Mouse (Mus musculus) hindbrain, embryonic 10.5 days (tissue): ENCODE measurements at regions not wholly inside any gene's neighbourhood (a gene's known extent, or its start where the extent isn't known, plus 50 kb on each side); places are given as distances from the start of the nearest gene placed in this dataset.

Experiments used
- DNase-seq: peaks from one replicate; pipeline ENCODE4 v3.0.0-alpha.2; 2017; ENCODE audit warnings: low spot score
- H3K27ac ChIP-seq: fragments of 300-500 bp; sonication (generic); 2 replicates; pipeline ENCODE4 v1.5.1; 2016; ENCODE audit warnings: mild to moderate bottlenecking, moderate library complexity
- H3K27me3 ChIP-seq: fragments of 300-500 bp; sonication (generic); 2 replicates; pipeline ENCODE4 v1.6.1; 2016; ENCODE audit warnings: mild to moderate bottlenecking; ENCODE audit not compliant: poor library complexity, insufficient read depth, severe bottlenecking
- H3K36me3 ChIP-seq: fragments of 300-500 bp; sonication (generic); 2 replicates; pipeline ENCODE4 v1.6.1; 2016; ENCODE audit warnings: mild to moderate bottlenecking, moderate library complexity
- H3K4me1 ChIP-seq: fragments of 300-500 bp; sonication (generic); replicated peaks from 2 replicates; pipeline ENCODE4 v1.6.1; 2016; ENCODE audit warnings: mild to moderate bottlenecking
- H3K4me3 ChIP-seq: fragments of 300-500 bp; sonication (generic); 2 replicates; pipeline ENCODE4 v1.5.1; 2016; ENCODE audit warnings: mild to moderate bottlenecking, moderate library complexity
- H3K9me3 ChIP-seq: fragments of 300-500 bp; sonication (generic); 2 replicates; pipeline ENCODE4 v1.6.1; 2016; ENCODE audit warnings: mild to moderate bottlenecking, moderate library complexity
- WGBS: fragments of 180-500 bp; shearing (Covaris S2); methylation state at CpG from one replicate; pipeline ENCODE4 v1.1.7; 2016; 5-methylcytosine and 5-hydroxymethylcytosine counted together

GRCm38 (mm10) chr12:79967491-79968255 is 145.1 kb downstream of the Zfp36l1 start:
- Histone ChIP-seq H3K36me3 (no peaks in the 10 kb centered on the region), H3K27ac (peak overlapping the region; percentile 60), H3K27me3 (peaks cover 7% of the 10 kb centered on the region; the same call in 1 of the 2 replicates), H3K4me1 (peaks cover 80% of the 10 kb centered on the region), H3K4me3 (no peak overlapping the region), H3K9me3 (no peaks in the 10 kb centered on the region)
- no peak for DNase-seq
- WGBS, result 84% methylated on average over 11 of the region's 11 CpGs

GRCm38 (mm10) chr12:79966621-79967490 is 146.0 kb downstream of the Zfp36l1 start:
- Histone ChIP-seq H3K27me3 (peaks cover 7% of the 10 kb centered on the region; the same call in 1 of the 2 replicates), H3K9me3 (no peaks in the 10 kb centered on the region), H3K27ac (peak overlapping the region; percentile 92), H3K36me3 (no peaks in the 10 kb centered on the region), H3K4me3 (no peak overlapping the region), H3K4me1 (peaks cover 73% of the 10 kb centered on the region)
- WGBS, result 57% methylated on average over 12 of the region's 12 CpGs
- no peak for DNase-seq

- Histone ChIP-seq H3K36me3 (no peaks in the 10 kb centered on the region), H3K27me3 (peaks cover 7% of the 10 kb centered on the region; the same call in 1 of the 2 replicates), H3K4me3 (peak overlapping the region; percentile 54), H3K27ac (peak overlapping the region; percentile 92), H3K9me3 (no peaks in the 10 kb centered on the region), H3K4me1 (peaks cover 67% of the 10 kb centered on the region)
- WGBS, result 39% methylated on average over 6 of the region's 6 CpGs
- no peak for DNase-seq
Measured at GRCm38 (mm10) chr12:79966289-79966615, 146.6 kb downstream of the Zfp36l1 start.

DNA sequence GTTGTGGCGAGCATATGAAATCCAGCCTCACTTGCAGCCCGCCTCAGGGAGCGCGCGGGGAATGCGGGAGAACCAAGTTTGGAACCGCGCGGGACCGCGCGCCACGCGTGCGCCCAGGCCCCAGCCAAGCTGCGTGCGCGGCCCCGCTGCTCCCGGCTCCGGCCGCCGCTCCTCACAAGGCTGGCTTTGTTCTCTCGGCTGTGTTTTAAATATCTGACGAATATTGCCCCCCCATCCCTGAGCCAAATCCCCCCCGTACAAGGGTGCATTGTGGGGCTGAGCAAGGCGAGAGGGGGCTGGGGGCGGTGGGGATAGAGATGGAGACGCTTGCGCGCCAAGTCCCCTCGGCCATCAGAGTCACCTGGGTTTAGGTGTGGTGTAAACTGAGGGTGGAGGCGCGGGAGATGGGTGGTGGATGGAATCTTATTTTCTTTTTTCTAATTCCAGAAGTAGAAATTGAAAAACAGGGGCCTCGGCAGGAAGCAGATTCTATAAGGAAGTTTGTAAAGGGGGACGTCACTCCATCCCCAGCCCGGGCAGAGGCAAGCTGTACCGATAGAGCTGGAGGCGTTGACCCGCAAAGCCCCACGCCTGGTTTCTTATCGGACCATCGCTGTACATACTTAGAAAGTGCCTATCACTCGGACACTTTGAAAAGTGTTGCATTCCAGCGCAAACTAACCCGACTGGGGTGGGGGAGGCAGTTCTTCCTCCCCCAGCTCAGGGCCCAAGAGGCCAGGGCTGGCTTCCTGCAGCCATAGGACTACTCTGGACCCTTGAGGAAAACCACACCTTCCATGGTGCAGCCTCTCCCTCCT is 147.1 kb downstream of the Zfp36l1 start:
- Histone ChIP-seq H3K9me3 (no peaks in the 10 kb centered on the region), H3K36me3 (no peaks in the 10 kb centered on the region), H3K4me3 (peak overlapping the region; percentile 54), H3K27me3 (peaks cover 7% of the 10 kb centered on the region; the same call in 1 of the 2 replicates), H3K27ac (peak overlapping the region; percentile 92), H3K4me1 (peaks cover 62% of the 10 kb centered on the region)
- WGBS, result 3% methylated on average over 46 of the region's 46 CpGs
- DNase-seq, result peak; percentile 71

DNA sequence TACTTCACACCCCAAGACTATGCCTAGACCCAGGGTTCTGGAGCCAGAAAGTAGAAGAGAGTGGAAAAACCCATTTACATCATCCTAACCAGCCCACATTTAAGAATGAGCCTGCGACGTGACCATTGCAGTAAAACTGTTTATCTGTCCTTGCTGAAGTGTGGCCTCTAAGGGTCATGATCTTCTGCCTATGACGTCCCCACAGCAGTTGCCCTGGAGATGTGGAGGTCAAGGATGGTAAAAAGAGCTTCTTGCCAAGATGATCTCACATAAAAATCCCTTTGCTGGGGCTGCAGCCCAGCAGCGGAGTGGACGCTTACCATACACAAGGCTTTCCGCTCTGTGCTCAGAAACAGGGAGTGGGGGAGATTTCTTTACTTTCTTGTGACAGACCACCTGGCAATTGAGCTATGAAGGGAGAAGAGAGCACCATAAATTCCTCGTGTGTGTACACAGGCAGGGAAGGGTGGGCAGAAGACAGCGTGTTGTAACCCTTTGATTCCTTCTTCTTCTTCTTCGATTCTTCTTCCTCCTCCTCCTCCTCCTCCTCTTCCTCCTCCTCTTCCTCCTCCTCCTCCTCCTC is 149.3 kb downstream of the Zfp36l1 start:
- WGBS, result 69% methylated on average over 9 of the region's 9 CpGs
- DNase-seq, result no peak
- H3K27me3 ChIP-seq, result peaks cover 6% of the 10 kb centered on the region; the same call in 1 of the 2 replicates
- no peak overlapping the region for H3K4me3 ChIP-seq
- no peak overlapping the region for H3K27ac ChIP-seq
- no peaks in the 10 kb centered on the region for H3K36me3 ChIP-seq
- H3K9me3 ChIP-seq, result no peaks in the 10 kb centered on the region
- H3K4me1 ChIP-seq, result peaks cover 44% of the 10 kb centered on the region

DNA sequence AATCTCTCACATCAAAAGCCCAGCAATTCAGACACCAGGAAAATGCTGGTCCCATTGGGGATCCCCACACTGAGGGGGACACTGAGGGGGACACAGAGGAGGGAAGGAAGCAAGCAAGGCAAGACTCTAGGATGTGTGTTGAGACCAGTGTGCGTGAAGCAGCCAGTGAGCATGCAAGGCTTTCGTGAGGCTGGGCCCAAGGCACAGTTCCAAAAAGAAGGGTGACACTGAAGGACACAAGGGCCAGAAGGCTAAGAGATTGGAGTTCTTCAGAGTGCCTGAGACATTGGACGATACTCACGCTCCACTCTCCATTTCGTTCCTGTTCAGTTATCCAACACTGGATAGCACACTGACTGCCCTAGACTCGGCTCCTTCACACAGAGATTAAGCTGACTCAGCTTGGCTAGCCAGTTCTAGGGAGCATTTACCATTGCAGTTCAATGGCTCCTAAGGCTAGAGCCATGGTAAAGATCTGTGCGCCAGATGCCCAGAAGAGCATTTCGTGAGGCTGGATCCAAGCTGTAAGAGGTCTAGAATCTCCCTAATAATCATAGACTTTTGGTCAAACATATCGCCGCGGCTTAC is 150.1 kb downstream of the Zfp36l1 start:
- peaks cover 41% of the 10 kb centered on the region for H3K4me1 ChIP-seq
- DNase-seq, result no peak
- H3K36me3 ChIP-seq, result no peaks in the 10 kb centered on the region
- WGBS, result 96% methylated on average over 11 of the region's 11 CpGs
- peaks cover 6% of the 10 kb centered on the region; the same call in 1 of the 2 replicates for H3K27me3 ChIP-seq
- no peak overlapping the region for H3K4me3 ChIP-seq
- no peaks in the 10 kb centered on the region for H3K9me3 ChIP-seq
- 0 out of 2 replicates have a peak overlapping the region, but pooled peaks have one; percentile 2 for H3K27ac ChIP-seq

DNA sequence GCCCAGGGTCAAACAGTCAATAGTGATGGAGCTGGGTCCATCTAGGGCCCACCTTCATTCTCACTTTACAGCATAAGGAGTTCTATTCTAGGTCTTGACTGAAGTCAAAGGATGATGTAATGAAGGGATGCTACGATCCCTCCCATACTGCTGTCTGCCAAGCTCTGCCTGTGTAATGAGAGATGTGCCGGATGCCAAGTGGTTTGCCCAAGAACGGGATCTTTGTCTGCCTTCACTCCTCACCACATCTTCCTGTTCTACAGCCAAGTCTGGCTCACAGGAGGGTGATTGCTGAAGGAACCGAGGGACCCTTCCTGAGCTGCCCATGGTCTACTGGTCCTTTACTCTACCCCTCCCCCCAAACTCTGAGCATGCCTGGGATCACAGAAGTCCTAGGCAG is 150.9 kb downstream of the Zfp36l1 start:
- Histone ChIP-seq H3K4me1 (peaks cover 38% of the 10 kb centered on the region), H3K4me3 (no peak overlapping the region), H3K36me3 (no peaks in the 10 kb centered on the region), H3K9me3 (no peaks in the 10 kb centered on the region), H3K27me3 (0 out of 2 replicates have a peak, but pooled peaks cover 2% of the 10 kb centered on the region), H3K27ac (no peak overlapping the region)
- DNase-seq, result no peak
- 92% methylated on average over 4 of the region's 4 CpGs for WGBS

GRCm38 (mm10) chr12:79961076-79961475 is 151.7 kb downstream of the Zfp36l1 start:
- 94% methylated on average over 6 of the region's 6 CpGs for WGBS
- H3K27ac ChIP-seq, result no peak overlapping the region
- H3K4me1 ChIP-seq, result peaks cover 32% of the 10 kb centered on the region
- 0 out of 2 replicates have a peak, but pooled peaks cover 2% of the 10 kb centered on the region for H3K27me3 ChIP-seq
- no peak for DNase-seq
- no peaks in the 10 kb centered on the region for H3K9me3 ChIP-seq
- H3K4me3 ChIP-seq, result no peak overlapping the region
- H3K36me3 ChIP-seq, result no peaks in the 10 kb centered on the region

- Histone ChIP-seq H3K27ac (peak overlapping the region; percentile 19; the same call in 1 of the 2 replicates), H3K4me1 (peaks cover 26% of the 10 kb centered on the region), H3K36me3 (no peaks in the 10 kb centered on the region), H3K27me3 (0 out of 2 replicates have a peak, but pooled peaks cover 2% of the 10 kb centered on the region), H3K9me3 (no peaks in the 10 kb centered on the region), H3K4me3 (no peak overlapping the region)
- DNase-seq, result no peak
- WGBS, result 67% methylated on average over 4 of the region's 4 CpGs
Measured at GRCm38 (mm10) chr12:79960446-79960845, 152.4 kb downstream of the Zfp36l1 start.

GRCm38 (mm10) chr12:79959540-79960305 is 153.1 kb downstream of the Zfp36l1 start:
- H3K27me3 ChIP-seq, result 0 out of 2 replicates have a peak, but pooled peaks cover 2% of the 10 kb centered on the region
- no peak overlapping the region for H3K4me3 ChIP-seq
- H3K36me3 ChIP-seq, result no peaks in the 10 kb centered on the region
- no peak overlapping the region for H3K27ac ChIP-seq
- no peak for DNase-seq
- WGBS, result 83% methylated on average over 14 of the region's 14 CpGs
- peaks cover 19% of the 10 kb centered on the region for H3K4me1 ChIP-seq
- H3K9me3 ChIP-seq, result no peaks in the 10 kb centered on the region

DNA sequence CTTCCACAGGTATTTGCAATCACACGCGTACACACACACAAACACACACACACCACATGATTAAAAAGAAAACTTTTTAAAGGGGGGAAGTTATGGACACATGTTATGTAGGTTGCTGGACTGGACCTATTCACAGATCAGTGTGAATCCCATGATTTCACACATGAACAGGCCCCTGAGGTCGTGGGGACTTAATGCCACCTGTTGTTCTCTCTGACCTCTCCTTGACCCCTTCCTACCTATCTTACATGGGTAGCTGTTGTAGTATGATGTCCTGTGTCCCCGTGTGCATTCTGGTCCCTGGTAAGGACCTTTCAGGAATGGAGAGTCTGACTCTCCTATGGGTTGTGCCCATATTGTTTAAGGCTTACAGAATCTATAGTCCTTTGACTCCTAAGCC is 155.6 kb downstream of the Zfp36l1 start:
- Histone ChIP-seq H3K4me3 (no peak overlapping the region), H3K4me1 (peaks cover 11% of the 10 kb centered on the region; the same call in 1 of the 2 replicates), H3K36me3 (no peaks in the 10 kb centered on the region), H3K27ac (no peak overlapping the region), H3K27me3 (0 out of 2 replicates have a peak, but pooled peaks cover 2% of the 10 kb centered on the region), H3K9me3 (no peaks in the 10 kb centered on the region)
- WGBS, result 77% methylated on average over 4 of the region's 4 CpGs
- no peak for DNase-seq
